17 mouse cellular contexts compared by ENCODE assay signal in genomic region chr10:77450159-77450464, GRCm38 (mm10). TPM values are rescaled to one million over a fixed set of nuclear protein-coding genes. Genes with fewer than 3 reads are reported as not detected.
DNase-seq lines count a peak whose midpoint lies in the region; ATAC-seq and TF ChIP-seq lines count a peak whose summit lies in the region.
"Had no signal": no experiment of that assay in that cellular context is flagged by ENCODE, and none has a peak within 500 bp of the region (broad histone marks: within the 10 kb centered on the region; RNA-seq: fewer than 3 reads in every experiment).

No protein-coding gene starts in this region.

- H3K27ac ChIP-seq in heart, embryonic 13.5 days (replicated peaks), result peak overlapping the region; percentile 90
- H3K27ac ChIP-seq in lung, embryonic 15.5 days, result peak overlapping the region; percentile 6; the same call in 1 of the 2 replicates
- H3K27ac ChIP-seq in embryonic facial prominence, embryonic 14.5 days (replicated peaks; ENCODE audit: low read depth, low read length), result no peak overlapping the region; the same call in 1 of the 2 replicates
- no peak overlapping the region for H3K27ac ChIP-seq in liver, embryonic 12.5 days
- H3K27ac ChIP-seq: hindbrain, embryonic 14.5 days; kidney, postnatal 0 days; liver, embryonic 15.5 days; neural tube, embryonic 15.5 days had no signal

- H3K9me3 ChIP-seq in heart, embryonic 13.5 days, result peaks cover 3% of the 10 kb centered on the region; the same call in 1 of the 2 replicates
- H3K9me3 ChIP-seq in lung, embryonic 15.5 days, result no peaks in the 10 kb centered on the region; the same call in 1 of the 2 replicates
- H3K9me3 ChIP-seq in embryonic facial prominence, embryonic 14.5 days (ENCODE audit: control insufficient read depth, low read length), result peaks cover 13% of the 10 kb centered on the region
- 0 out of 2 replicates have a peak, but pooled peaks cover 3% of the 10 kb centered on the region for H3K9me3 ChIP-seq in liver, embryonic 12.5 days (replicated peaks)
- H3K9me3 ChIP-seq: liver, embryonic 15.5 days; neural tube, embryonic 15.5 days had no signal

- peaks cover 60% of the 10 kb centered on the region for H3K4me1 ChIP-seq in heart, embryonic 13.5 days
- H3K4me1 ChIP-seq in lung, embryonic 15.5 days, result peaks cover 30% of the 10 kb centered on the region
- no peaks in the 10 kb centered on the region for H3K4me1 ChIP-seq in lung, adult 2 months (ENCODE audit: control insufficient read depth, insufficient read depth, low read length)
- peaks cover 24% of the 10 kb centered on the region for H3K4me1 ChIP-seq in embryonic facial prominence, embryonic 14.5 days (ENCODE audit: control insufficient read depth, insufficient read depth, low read length)
- H3K4me1 ChIP-seq in liver, embryonic 12.5 days, result peaks cover 17% of the 10 kb centered on the region
- H3K4me1 ChIP-seq: liver, embryonic 15.5 days had no signal

- no peaks in the 10 kb centered on the region for H3K36me3 ChIP-seq in heart, embryonic 13.5 days
- no peaks in the 10 kb centered on the region for H3K36me3 ChIP-seq in lung, embryonic 15.5 days
- H3K36me3 ChIP-seq in embryonic facial prominence, embryonic 14.5 days (ENCODE audit: control insufficient read depth, insufficient read depth, low read length), result no peaks in the 10 kb centered on the region
- no peaks in the 10 kb centered on the region for H3K36me3 ChIP-seq in liver, embryonic 12.5 days
- H3K36me3 ChIP-seq: liver, embryonic 15.5 days; neural tube, embryonic 15.5 days had no signal

- TF ChIP-seq CTCF in lung, adult 2 months (IDR thresholded peaks at IDR 0.05; ENCODE audit: insufficient read depth, low read length), result no peak

- peak overlapping the region; percentile 68 for H3K4me2 ChIP-seq in heart, embryonic 13.5 days
- peak overlapping the region; percentile 52 for H3K4me2 ChIP-seq in lung, embryonic 15.5 days
- peak overlapping the region; percentile 53; the same call in 1 of the 2 replicates for H3K4me2 ChIP-seq in embryonic facial prominence, embryonic 14.5 days (ENCODE audit: low read depth, low read length)
- 0 out of 2 replicates have a peak overlapping the region, but pooled peaks have one; percentile 13 for H3K4me2 ChIP-seq in liver, embryonic 12.5 days

- no peak for TF ChIP-seq POLR2A in lung, adult 2 months (IDR thresholded peaks at IDR 0.05; ENCODE audit: borderline replicate concordance, extremely low read depth, low read depth, low read length)

- H3K4me3 ChIP-seq in heart, embryonic 13.5 days, result peak overlapping the region; percentile 39
- H3K4me3 ChIP-seq in lung, embryonic 15.5 days, result no peak overlapping the region
- H3K4me3 ChIP-seq in lung, adult 2 months (replicated peaks; ENCODE audit: extremely low read depth, low read depth, low read length), result no peak overlapping the region
- no peak overlapping the region for H3K4me3 ChIP-seq in embryonic facial prominence, embryonic 14.5 days (ENCODE audit: low read depth, low read length)
- no peak overlapping the region for H3K4me3 ChIP-seq in liver, embryonic 12.5 days
- H3K4me3 ChIP-seq: liver, embryonic 15.5 days; neural tube, embryonic 15.5 days had no signal

- DNase-seq in heart, postnatal 10 days, result no peak
- DNase-seq in lung, adult 2 months, result no peak
- DNase-seq in embryonic facial prominence, embryonic 14.5 days (ENCODE audit: low spot score), result no peak
- no peak for DNase-seq in left cerebral cortex, adult 18-20 months (ENCODE audit: low spot score in 2 of 2)
- DNase-seq: adrenal gland, adult 8-10 months; cerebellum, adult 11-12 months; forebrain, postnatal 0 days; gastrocnemius, postnatal 25 days; thymus, postnatal 14 days had no signal

- intact Hi-C loops in heart, postnatal 10 days (cut with DNase I), result no loop called here

- ATAC-seq in heart, embryonic 13.5 days (ENCODE audit: extremely low read depth, insufficient number of reproducible peaks, low FRiP score, low TSS enrichment), result no peak
- no peak for ATAC-seq in lung, embryonic 15.5 days (ENCODE audit: borderline replicate concordance, extremely low read depth, low FRiP score, low TSS enrichment)
- ATAC-seq in embryonic facial prominence, embryonic 14.5 days (ENCODE audit: low read depth), result no peak
- no peak for ATAC-seq in liver, embryonic 12.5 days
- ATAC-seq: forebrain, postnatal 0 days; intestine, postnatal 0 days had no signal

- no peaks in the 10 kb centered on the region for H3K27me3 ChIP-seq in heart, embryonic 13.5 days (replicated peaks)
- H3K27me3 ChIP-seq in lung, embryonic 15.5 days, result no peaks in the 10 kb centered on the region
- no peaks in the 10 kb centered on the region for H3K27me3 ChIP-seq in embryonic facial prominence, embryonic 14.5 days (replicated peaks; ENCODE audit: control insufficient read depth, insufficient read depth, low read length)
- H3K27me3 ChIP-seq in liver, embryonic 12.5 days (replicated peaks), result peaks cover 30% of the 10 kb centered on the region
- H3K27me3 ChIP-seq: neural tube, embryonic 15.5 days had no signal

- peak overlapping the region; percentile 75 for H3K9ac ChIP-seq in heart, embryonic 13.5 days
- H3K9ac ChIP-seq in lung, embryonic 15.5 days, result no peak overlapping the region
- no peak overlapping the region for H3K9ac ChIP-seq in embryonic facial prominence, embryonic 14.5 days (ENCODE audit: low read depth, low read length)
- H3K9ac ChIP-seq in liver, embryonic 12.5 days, result no peak overlapping the region
- H3K9ac ChIP-seq: forebrain, postnatal 0 days; hindbrain, embryonic 14.5 days; liver, embryonic 15.5 days; neural tube, embryonic 15.5 days had no signal

RNA-seq across cellular contexts. Expression of gene Adarb1, which starts 32.0 kb away (rescaled TPM):
- 10.7 and 12.1 TPM in 2 replicates for polyA plus RNA-seq in heart, embryonic 13.5 days (2015; fragmentation: Nextera tagmentation; extraction: Ambion mirVana)
- total RNA-seq in heart, postnatal 10 days (2021), result 10 to 100 TPM; 19.4 to 27.4 TPM
- 37.7 and 41.0 TPM in 2 replicates for polyA plus RNA-seq in lung, embryonic 15.5 days (2015; fragmentation: Nextera tagmentation; extraction: Ambion mirVana)
- polyA plus RNA-seq in lung, adult 2 months (2012; rRNA removed), result 29.9 and 35.0 TPM in 2 replicates
- 4.2 and 5.4 TPM in 2 replicates for polyA plus RNA-seq in embryonic facial prominence, embryonic 14.5 days (2014; fragmentation: Nextera tagmentation; extraction: Ambion mirVana)
- 2.9 and 3.2 TPM in 2 replicates for polyA plus RNA-seq in liver, embryonic 12.5 days (2016; fragmentation: Nextera tagmentation; extraction: Ambion mirVana)
- total RNA-seq in left cerebral cortex, adult 18-20 months (2021), result 100 to 1,000 TPM; 121 to 144 TPM

Comparison
In these comparisons a context has a peak if more than half of its experiments do, and no peak if none do; other contexts are left out.
1. H3K27ac ChIP-seq: peak in heart, embryonic 13.5 days (single experiment) and lung, embryonic 15.5 days (single experiment); none in embryonic facial prominence, embryonic 14.5 days (single experiment) and liver, embryonic 12.5 days (single experiment).
2. H3K4me2 ChIP-seq: peak in every context shown above with its lines; median percentile 68 in heart, embryonic 13.5 days; 53 in embryonic facial prominence, embryonic 14.5 days; 52 in lung, embryonic 15.5 days; 13 in liver, embryonic 12.5 days.